Mouse (Mus musculus) urinary bladder, postnatal 25 days (tissue): ENCODE results near the gene Ifitm1.
"Not testable (repeated sequence)": the region's sequence is repeated elsewhere in the genome, so short reads cannot be mapped to it uniquely, and the experiment has no call there.

ENCODE experiments used
- DNase-seq: peaks from one replicate; pipeline ENCODE4 v3.0.0; 2022; ENCODE audit warnings: low spot score

The Ifitm1 gene

GRCm38 (mm10) chr7:141017824-141018223 is 50.8 kb downstream of the Ifitm1 start, which contains the start of gene Ifitm6:
Ifitm6 (minus strand) TSS chr7:141017924.
- not testable (repeated sequence) for DNase-seq

- DNase-seq: no peak
These were observed 52.0 kb downstream of the Ifitm1 start for GRCm38 (mm10) chr7:141019028-141019427.
